Mouse (Mus musculus) spleen, adult 2 months (tissue): Measurements from ENCODE around the gene Gm26602. TPM values are rescaled to one million over a fixed set of nuclear protein-coding genes. Genes with fewer than 3 reads are reported as not detected.

Experiments used
- DNase-seq, 2 experiments: peaks; one replicate each; pipeline versions ENCODE4 v3.0.0 to v3.0.0-alpha.2; 2012 to 2021; ENCODE audit warnings: low spot score in 2 of 2, low read depth in 1 of 2
- H3K27ac ChIP-seq: fragments of 200-500 bp; 2 replicates; pipeline ENCODE4 v1.5.1; 2012; ENCODE audit warnings: low read length, inconsistent platforms; ENCODE audit not compliant: insufficient read depth
- H3K27me3 ChIP-seq: fragments of 200-500 bp; 2 replicates; pipeline ENCODE4 v1.6.1; 2012; ENCODE audit warnings: mild to moderate bottlenecking, moderate library complexity, low read length, inconsistent platforms; ENCODE audit not compliant: control insufficient read depth, insufficient read depth
- H3K36me3 ChIP-seq: fragments of 200-500 bp; 2 replicates; pipeline ENCODE4 v1.6.1; 2012; ENCODE audit warnings: mild to moderate bottlenecking, low read length, inconsistent platforms; ENCODE audit not compliant: control insufficient read depth, insufficient read depth
- H3K4me1 ChIP-seq: fragments of 200-500 bp; 2 replicates; pipeline ENCODE4 v1.6.1; 2011; ENCODE audit warnings: inconsistent platforms; ENCODE audit not compliant: control insufficient read depth, insufficient read depth, insufficient read length
- H3K4me3 ChIP-seq: fragments of 200-500 bp; 2 replicates; pipeline ENCODE4 v1.5.1; 2011; ENCODE audit warnings: mild to moderate bottlenecking, inconsistent platforms; ENCODE audit not compliant: insufficient read depth, insufficient read length; ENCODE audit errors: extremely low read depth
- CTCF ChIP-seq: fragments of 200-500 bp; IDR thresholded peaks from 2 replicates; pipeline ENCODE4 v1.5.1; 2011; ENCODE audit warnings: mild to moderate bottlenecking, inconsistent platforms; ENCODE audit not compliant: insufficient read depth, insufficient read length, insufficient replicate concordance; ENCODE audit errors: extremely low read depth
- POLR2A ChIP-seq: fragments of 200-500 bp; IDR thresholded peaks from 2 replicates; pipeline ENCODE4 v1.6.1; 2011; ENCODE audit warnings: low read depth, low read length, inconsistent platforms
- WGBS: fragments of 180-500 bp; shearing (Covaris S2); methylation state at CpG from one replicate; pipeline ENCODE4 v1.1.7; 2018; 5-methylcytosine and 5-hydroxymethylcytosine counted together
- polyA plus RNA-seq: library from polyadenylated mRNA; depleted of rRNA; stranded (reverse); fragments of >200 nt; gene quantifications from 2 replicates; pipeline ENCODE4 v1.2.3, GENCODE M21; 2012

Gene Gm26602
- polyA plus RNA-seq, 1 experiment = not detected

DNA sequence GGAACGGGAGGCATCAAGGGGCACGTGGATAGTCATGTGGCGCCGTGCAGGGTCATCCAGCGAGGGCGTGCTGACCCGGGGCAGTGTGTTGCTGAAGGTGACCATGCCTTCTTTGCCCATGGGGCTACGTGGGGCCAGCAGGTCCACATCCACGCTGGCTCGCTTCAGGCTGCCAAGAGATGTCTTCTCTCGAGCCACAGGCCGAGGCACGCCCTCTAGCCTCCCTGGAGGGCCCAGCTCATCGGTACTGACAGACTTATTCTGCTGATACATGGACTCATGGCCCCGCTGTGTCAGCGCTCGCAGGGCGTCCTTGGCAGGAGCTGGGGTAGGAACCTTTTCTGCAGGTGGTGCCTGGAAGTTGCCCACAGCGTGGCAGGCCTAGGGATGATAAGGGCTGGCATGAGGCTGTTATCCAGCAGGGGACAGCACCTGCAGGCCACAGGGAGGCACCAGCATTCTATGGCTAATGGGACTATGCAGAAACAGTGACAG lies 44.8 kb upstream of the Gm26602 start:
- Histone ChIP-seq H3K4me3 (no peak overlapping the region), H3K27ac (no peak overlapping the region), H3K36me3 (peaks cover 31% of the 10 kb centered on the region), H3K4me1 (no peaks in the 10 kb centered on the region; the same call in 1 of the 2 replicates), H3K27me3 (no peaks in the 10 kb centered on the region)
- 78% methylated on average over 19 of the region's 19 CpGs for WGBS
- no peak for TF ChIP-seq CTCF
- TF ChIP-seq POLR2A = no peak
- DNase-seq = no peak

DNA sequence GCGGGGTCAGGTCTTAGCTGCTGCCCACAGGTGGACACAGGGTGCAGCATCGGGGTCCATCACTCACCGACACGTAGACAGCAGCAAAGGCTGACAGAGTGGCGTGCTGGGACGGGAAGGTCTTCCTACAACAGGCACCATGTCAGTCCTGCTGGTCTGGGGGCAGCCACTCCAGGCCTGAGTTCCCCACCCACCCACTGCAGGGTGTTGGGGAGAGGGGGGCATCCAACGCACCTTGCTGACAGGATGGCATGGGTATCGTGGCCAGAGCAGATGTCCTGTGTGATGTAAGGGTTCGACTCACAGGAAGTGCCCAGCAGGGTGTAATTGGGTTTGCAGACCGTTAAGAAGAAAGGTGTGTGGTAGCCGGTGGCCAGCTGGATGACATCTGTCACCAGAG lies 44.1 kb upstream of the Gm26602 start:
- Histone ChIP-seq H3K27ac (no peak overlapping the region), H3K36me3 (peaks cover 25% of the 10 kb centered on the region), H3K4me3 (no peak overlapping the region), H3K4me1 (no peaks in the 10 kb centered on the region), H3K27me3 (no peaks in the 10 kb centered on the region)
- 85% methylated on average over 11 of the region's 11 CpGs for WGBS
- DNase-seq = no peak
- no peak for TF ChIP-seq POLR2A

DNA sequence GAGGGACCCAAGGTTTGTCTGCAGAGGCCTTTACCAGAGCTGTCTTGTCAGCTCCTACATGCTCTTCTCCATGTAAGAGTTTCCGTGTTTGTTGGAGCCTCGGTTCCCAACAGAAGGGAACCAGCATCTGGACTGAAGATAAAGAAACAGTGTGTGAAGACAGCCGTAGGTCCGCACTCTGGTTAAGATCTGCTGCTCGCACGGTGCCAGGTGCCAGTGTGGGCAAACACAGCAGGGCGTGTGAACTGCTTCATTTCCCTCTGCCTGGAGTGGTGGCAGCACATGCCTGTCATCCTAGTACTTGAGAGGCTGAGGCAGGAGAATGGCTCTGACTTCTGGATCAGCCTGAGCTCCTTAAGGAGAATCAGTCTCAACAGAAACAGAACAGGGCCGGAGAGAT lies 38.8 kb upstream of the Gm26602 start:
- Histone ChIP-seq H3K27ac (no peak overlapping the region), H3K27me3 (peaks cover 8% of the 10 kb centered on the region), H3K4me1 (peaks cover 12% of the 10 kb centered on the region), H3K36me3 (no peaks in the 10 kb centered on the region), H3K4me3 (no peak overlapping the region)
- DNase-seq = no peak
- 88% methylated on average over 8 of the region's 8 CpGs for WGBS
- TF ChIP-seq POLR2A (no peak), CTCF (no peak)

DNA sequence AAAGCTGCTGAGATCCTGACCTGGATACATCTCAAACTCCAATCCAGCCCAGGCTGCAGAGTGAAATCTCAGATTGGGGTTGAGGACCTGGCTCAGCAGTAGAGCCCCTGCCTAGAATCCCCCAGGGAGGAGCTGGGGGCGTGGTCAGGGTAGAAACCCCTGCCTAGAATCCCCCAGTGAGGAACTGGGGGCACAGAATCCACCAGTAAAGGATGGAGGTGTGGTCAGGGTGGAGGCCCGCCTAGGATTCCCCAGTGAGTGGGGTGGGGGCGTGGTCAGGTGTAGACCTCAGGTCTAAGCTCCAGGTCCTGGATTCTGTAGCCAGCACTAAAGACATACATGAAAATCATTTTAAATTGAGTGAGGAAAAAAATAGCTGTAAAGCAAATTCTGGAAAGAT lies 37.8 kb upstream of the Gm26602 start:
- WGBS = 37% methylated on average over 3 of the region's 3 CpGs
- DNase-seq = no peak
- Histone ChIP-seq H3K4me3 (no peak overlapping the region), H3K4me1 (peaks cover 20% of the 10 kb centered on the region), H3K27ac (no peak overlapping the region), H3K36me3 (no peaks in the 10 kb centered on the region), H3K27me3 (peaks cover 8% of the 10 kb centered on the region)
- TF ChIP-seq POLR2A (no peak), CTCF (no peak)

DNA sequence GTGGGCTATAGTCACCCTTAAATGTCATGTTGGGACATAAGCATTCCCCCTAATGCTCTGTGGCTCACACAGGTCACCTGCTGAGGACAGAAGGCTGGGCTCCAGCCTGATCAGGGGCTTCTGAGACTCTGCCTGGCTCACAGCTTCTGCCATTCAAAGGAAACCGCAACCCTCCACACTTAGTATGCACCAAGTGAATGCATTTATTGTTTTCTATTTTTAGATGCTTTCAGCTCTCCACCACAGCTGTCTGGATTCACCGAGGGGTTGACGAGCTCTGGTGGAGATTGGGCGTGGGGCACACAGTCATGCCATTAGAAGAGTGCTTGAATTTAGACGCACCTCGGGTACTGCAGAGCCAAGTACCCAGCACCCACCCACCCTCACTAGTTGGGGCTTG lies 37.3 kb upstream of the Gm26602 start:
- Histone ChIP-seq H3K27ac (no peak overlapping the region), H3K27me3 (peaks cover 8% of the 10 kb centered on the region), H3K4me1 (peaks cover 22% of the 10 kb centered on the region), H3K4me3 (no peak overlapping the region), H3K36me3 (no peaks in the 10 kb centered on the region)
- no peak for TF ChIP-seq CTCF
- TF ChIP-seq POLR2A = no peak
- no peak for DNase-seq
- WGBS = 6% methylated on average over 6 of the region's 6 CpGs

DNA sequence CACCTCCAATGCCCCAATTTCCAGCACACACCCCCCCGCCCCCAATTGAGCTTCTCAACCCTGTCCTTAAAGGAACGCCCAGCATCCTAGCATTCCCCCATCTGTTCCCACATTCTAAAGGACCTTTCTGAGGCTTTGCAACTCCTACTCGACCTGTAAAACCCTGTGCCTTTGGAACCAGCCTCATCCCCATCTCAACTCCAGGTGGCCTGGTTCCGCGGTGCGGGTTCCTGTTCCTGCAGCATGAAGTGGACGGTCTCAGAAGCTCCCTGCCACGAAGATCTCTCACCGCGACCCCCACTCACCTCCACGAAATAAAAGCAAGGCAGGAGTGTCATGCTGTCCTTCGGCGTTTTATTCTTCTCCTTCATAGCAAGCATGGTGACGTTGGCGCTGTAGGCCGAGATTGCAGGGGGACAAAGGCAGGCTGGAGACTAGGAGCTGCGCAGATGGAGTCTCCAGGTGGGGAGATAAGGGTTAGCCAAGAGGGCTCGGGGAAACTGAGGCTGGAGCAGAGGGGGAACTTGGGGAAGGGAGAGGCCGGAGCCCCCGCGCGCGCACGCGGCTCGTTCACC lies 36.9 kb upstream of the Gm26602 start:
- H3K27me3 ChIP-seq = peaks cover 8% of the 10 kb centered on the region
- H3K27ac ChIP-seq = no peak overlapping the region
- H3K4me3 ChIP-seq = peak overlapping the region; percentile 50
- no peaks in the 10 kb centered on the region for H3K36me3 ChIP-seq
- 2% methylated on average over 26 of the region's 26 CpGs for WGBS
- TF ChIP-seq CTCF = no peak
- no peak for TF ChIP-seq POLR2A
- DNase-seq = no peak
- H3K4me1 ChIP-seq = peaks cover 22% of the 10 kb centered on the region

DNA sequence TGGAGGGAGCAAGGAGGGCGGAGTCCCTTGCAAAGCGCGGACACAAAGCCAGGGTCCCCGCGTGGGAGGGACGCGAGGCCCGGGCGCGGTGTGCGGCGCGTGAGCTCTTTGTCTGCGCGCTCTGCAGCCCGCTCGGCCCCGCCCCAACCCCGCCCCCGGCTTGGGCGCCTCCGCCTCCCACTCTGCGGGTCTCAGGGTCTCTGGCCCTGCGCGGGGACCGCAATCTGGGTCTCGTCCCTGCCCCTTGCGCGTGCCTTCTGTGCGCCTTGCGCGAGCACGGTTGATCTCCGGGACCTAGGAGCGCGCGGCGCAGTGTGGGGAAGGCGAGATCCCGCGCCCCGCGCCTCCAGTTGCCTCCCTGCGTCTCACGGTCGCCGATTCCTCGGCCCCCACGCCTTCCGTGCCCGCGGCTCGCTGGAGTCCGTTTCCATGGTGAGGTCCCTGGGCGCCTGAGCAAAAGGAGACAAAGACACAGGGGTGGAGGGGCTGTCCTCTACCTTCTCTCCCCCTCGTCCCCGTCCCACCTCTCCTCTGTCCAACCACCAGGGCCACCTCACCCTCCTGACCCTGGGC lies 36.3 kb upstream of the Gm26602 start, which contains the start of the genes Prtn3 and Plppr3:
Gene Prtn3 (plus strand): TSS at position 187 of the 573 bp plus-strand sequence.
Gene Plppr3 (minus strand): TSS at position 345 of the 573 bp plus-strand sequence.
- peaks cover 22% of the 10 kb centered on the region for H3K4me1 ChIP-seq
- H3K36me3 ChIP-seq = no peaks in the 10 kb centered on the region
- WGBS = 2% methylated on average over 52 of the region's 57 CpGs
- DNase-seq = no peak
- peak within 1 kb of the TSS; percentile 50 for H3K4me3 ChIP-seq
- H3K27me3 ChIP-seq = peaks cover 8% of the 10 kb centered on the region
- H3K27ac ChIP-seq = no peak within 1 kb of the TSS
- TF ChIP-seq POLR2A (no peak), CTCF (no peak)
